Mouse (Mus musculus): ENCODE measurements around the gene Sash1. TPM values are rescaled to one million over a fixed set of nuclear protein-coding genes. Genes with fewer than 3 reads are reported as not detected.
"Not testable (repeated sequence)": the region's sequence is repeated elsewhere in the genome, so short reads cannot be mapped to it uniquely, and the experiment has no call there.

Sash1 gene
- polyA plus RNA-seq, 1 experiment from 2014 or later = 5.7 TPM

- H3K4me1 ChIP-seq = peaks cover 3% of the 10 kb centered on the region; the same call in 1 of the 2 replicates
- no peaks in the 10 kb centered on the region for H3K9me3 ChIP-seq (replicated peaks)
- peaks cover 18% of the 10 kb centered on the region for H3K36me3 ChIP-seq
- H3K4me2 ChIP-seq (replicated peaks) = no peak overlapping the region
- 63% methylated on average over 13 of the region's 13 CpGs for WGBS
- no peak overlapping the region for H3K4me3 ChIP-seq (replicated peaks)
- ATAC-seq (ENCODE audit: insufficient number of reproducible peaks, low FRiP score, low TSS enrichment, low read depth) = no peak
- H3K27me3 ChIP-seq = no peaks in the 10 kb centered on the region
- no peak overlapping the region for H3K9ac ChIP-seq
- no peak overlapping the region for H3K27ac ChIP-seq (replicated peaks)
Observed at GRCm38 (mm10) chr10:8719345-8719744, 166.5 kb downstream of the Sash1 start.

- no peak overlapping the region for H3K4me3 ChIP-seq (replicated peaks)
- no peak for ATAC-seq (ENCODE audit: insufficient number of reproducible peaks, low FRiP score, low TSS enrichment, low read depth)
- no peak overlapping the region for H3K9ac ChIP-seq
- H3K4me2 ChIP-seq (replicated peaks) = no peak overlapping the region
- no peaks in the 10 kb centered on the region for H3K9me3 ChIP-seq (replicated peaks)
- no peaks in the 10 kb centered on the region for H3K27me3 ChIP-seq
- no peak overlapping the region for H3K27ac ChIP-seq (replicated peaks)
- H3K4me1 ChIP-seq = peaks cover 3% of the 10 kb centered on the region; the same call in 1 of the 2 replicates
- WGBS = 62% methylated on average over 7 of the region's 7 CpGs
- H3K36me3 ChIP-seq = peaks cover 17% of the 10 kb centered on the region
Observed at GRCm38 (mm10) chr10:8718831-8719230, 167.0 kb downstream of the Sash1 start.

- Histone ChIP-seq H3K4me1 (peaks cover 3% of the 10 kb centered on the region; the same call in 1 of the 2 replicates), H3K36me3 (peaks cover 6% of the 10 kb centered on the region; the same call in 1 of the 2 replicates), H3K9ac (no peak overlapping the region), H3K9me3 (replicated peaks) (no peaks in the 10 kb centered on the region), H3K27me3 (no peaks in the 10 kb centered on the region), H3K4me3 (replicated peaks) (no peak overlapping the region), H3K27ac (replicated peaks) (no peak overlapping the region), H3K4me2 (replicated peaks) (no peak overlapping the region)
- WGBS = 72% methylated on average over 5 of the region's 5 CpGs
- no peak for ATAC-seq (ENCODE audit: insufficient number of reproducible peaks, low FRiP score, low TSS enrichment, low read depth)
Observed at GRCm38 (mm10) chr10:8717171-8717570, 168.7 kb downstream of the Sash1 start.

GRCm38 (mm10) chr10:8715679-8716284 is 170.1 kb downstream of the Sash1 start:
- peaks cover 3% of the 10 kb centered on the region; the same call in 1 of the 2 replicates for H3K4me1 ChIP-seq
- H3K4me3 ChIP-seq (replicated peaks) = no peak overlapping the region
- no peak for ATAC-seq (ENCODE audit: insufficient number of reproducible peaks, low FRiP score, low TSS enrichment, low read depth)
- no peaks in the 10 kb centered on the region for H3K27me3 ChIP-seq
- H3K36me3 ChIP-seq = 0 out of 2 replicates have a peak, but pooled peaks cover under 1% of the 10 kb centered on the region
- no peak overlapping the region for H3K4me2 ChIP-seq (replicated peaks)
- H3K9ac ChIP-seq = no peak overlapping the region
- H3K9me3 ChIP-seq (replicated peaks) = no peaks in the 10 kb centered on the region
- H3K27ac ChIP-seq (replicated peaks) = no peak overlapping the region
- 16% methylated on average over 12 of the region's 12 CpGs for WGBS

GRCm38 (mm10) chr10:8696636-8697035 is 189.2 kb downstream of the Sash1 start:
- H3K9ac ChIP-seq; H3K4me3 ChIP-seq (replicated peaks); H3K9me3 ChIP-seq (replicated peaks); H3K36me3 ChIP-seq; H3K4me2 ChIP-seq (replicated peaks); ATAC-seq (ENCODE audit: insufficient number of reproducible peaks, low FRiP score, low TSS enrichment, low read depth); H3K27ac ChIP-seq (replicated peaks); H3K27me3 ChIP-seq; H3K4me1 ChIP-seq: not testable (repeated sequence)
- WGBS = 88% methylated on average over 1 of the region's 1 CpGs

GRCm38 (mm10) chr10:8693996-8694500 is 191.8 kb downstream of the Sash1 start:
- H3K9ac ChIP-seq = no peak overlapping the region
- H3K4me1 ChIP-seq = no peaks in the 10 kb centered on the region
- H3K9me3 ChIP-seq (replicated peaks) = no peaks in the 10 kb centered on the region
- no peak overlapping the region for H3K4me3 ChIP-seq (replicated peaks)
- no peaks in the 10 kb centered on the region for H3K27me3 ChIP-seq
- no peaks in the 10 kb centered on the region for H3K36me3 ChIP-seq
- no peak overlapping the region for H3K27ac ChIP-seq (replicated peaks)
- WGBS = 88% methylated on average over 7 of the region's 7 CpGs
- no peak overlapping the region for H3K4me2 ChIP-seq (replicated peaks)
- ATAC-seq (ENCODE audit: insufficient number of reproducible peaks, low FRiP score, low TSS enrichment, low read depth) = no peak

- Histone ChIP-seq H3K4me2 (replicated peaks) (no peak overlapping the region), H3K4me3 (replicated peaks) (no peak overlapping the region), H3K27ac (replicated peaks) (no peak overlapping the region), H3K36me3 (no peaks in the 10 kb centered on the region), H3K4me1 (no peaks in the 10 kb centered on the region), H3K9ac (no peak overlapping the region), H3K9me3 (replicated peaks) (no peaks in the 10 kb centered on the region), H3K27me3 (no peaks in the 10 kb centered on the region)
- 78% methylated on average over 4 of the region's 4 CpGs for WGBS
- no peak for ATAC-seq (ENCODE audit: insufficient number of reproducible peaks, low FRiP score, low TSS enrichment, low read depth)
Observed at GRCm38 (mm10) chr10:8693561-8693960, 192.3 kb downstream of the Sash1 start.

GRCm38 (mm10) chr10:8692531-8692930 is 193.3 kb downstream of the Sash1 start:
- WGBS = 90% methylated on average over 2 of the region's 2 CpGs
- H3K27me3 ChIP-seq = no peaks in the 10 kb centered on the region
- H3K4me3 ChIP-seq (replicated peaks) = no peak overlapping the region
- no peaks in the 10 kb centered on the region for H3K4me1 ChIP-seq
- no peak overlapping the region for H3K9ac ChIP-seq
- H3K9me3 ChIP-seq (replicated peaks) = no peaks in the 10 kb centered on the region
- no peak overlapping the region for H3K4me2 ChIP-seq (replicated peaks)
- no peak for ATAC-seq (ENCODE audit: insufficient number of reproducible peaks, low FRiP score, low TSS enrichment, low read depth)
- no peaks in the 10 kb centered on the region for H3K36me3 ChIP-seq
- no peak overlapping the region for H3K27ac ChIP-seq (replicated peaks)

GRCm38 (mm10) chr10:8686219-8686618 is 199.7 kb downstream of the Sash1 start:
- ATAC-seq (ENCODE audit: insufficient number of reproducible peaks, low FRiP score, low TSS enrichment, low read depth) = no peak
- H3K9ac ChIP-seq = no peak overlapping the region
- H3K4me1 ChIP-seq = no peaks in the 10 kb centered on the region
- H3K9me3 ChIP-seq (replicated peaks) = no peaks in the 10 kb centered on the region
- H3K4me2 ChIP-seq (replicated peaks) = no peak overlapping the region
- no peak overlapping the region for H3K27ac ChIP-seq (replicated peaks)
- no peak overlapping the region for H3K4me3 ChIP-seq (replicated peaks)
- no peaks in the 10 kb centered on the region for H3K36me3 ChIP-seq
- WGBS = 88% methylated on average over 1 of the region's 1 CpGs
- H3K27me3 ChIP-seq = no peaks in the 10 kb centered on the region

- H3K4me1 ChIP-seq = no peaks in the 10 kb centered on the region
- no peaks in the 10 kb centered on the region for H3K36me3 ChIP-seq
- 93% methylated on average over 7 of the region's 7 CpGs for WGBS
- ATAC-seq (ENCODE audit: insufficient number of reproducible peaks, low FRiP score, low TSS enrichment, low read depth) = no peak
- no peaks in the 10 kb centered on the region for H3K27me3 ChIP-seq
- no peak overlapping the region for H3K27ac ChIP-seq (replicated peaks)
- no peak overlapping the region for H3K4me3 ChIP-seq (replicated peaks)
- H3K9ac ChIP-seq = no peak overlapping the region
- H3K9me3 ChIP-seq (replicated peaks) = no peaks in the 10 kb centered on the region
- H3K4me2 ChIP-seq (replicated peaks) = no peak overlapping the region
Observed at GRCm38 (mm10) chr10:8685269-8685668, 200.6 kb downstream of the Sash1 start.

- Histone ChIP-seq H3K9me3 (replicated peaks) (no peaks in the 10 kb centered on the region), H3K27ac (replicated peaks) (no peak overlapping the region), H3K4me3 (replicated peaks) (no peak overlapping the region), H3K4me2 (replicated peaks) (no peak overlapping the region), H3K27me3 (no peaks in the 10 kb centered on the region), H3K4me1 (no peaks in the 10 kb centered on the region), H3K36me3 (no peaks in the 10 kb centered on the region), H3K9ac (no peak overlapping the region)
- no peak for ATAC-seq (ENCODE audit: insufficient number of reproducible peaks, low FRiP score, low TSS enrichment, low read depth)
- WGBS = 15% methylated on average over 4 of the region's 4 CpGs
Observed at GRCm38 (mm10) chr10:8682900-8683299, 203.0 kb downstream of the Sash1 start.

GRCm38 (mm10) chr10:8682341-8682740 is 203.5 kb downstream of the Sash1 start:
- WGBS = 75% methylated on average over 6 of the region's 6 CpGs
- no peak overlapping the region for H3K9ac ChIP-seq
- no peak for ATAC-seq (ENCODE audit: insufficient number of reproducible peaks, low FRiP score, low TSS enrichment, low read depth)
- no peaks in the 10 kb centered on the region for H3K36me3 ChIP-seq
- H3K27ac ChIP-seq (replicated peaks) = no peak overlapping the region
- H3K4me3 ChIP-seq (replicated peaks) = no peak overlapping the region
- H3K27me3 ChIP-seq = no peaks in the 10 kb centered on the region
- H3K4me1 ChIP-seq = no peaks in the 10 kb centered on the region
- H3K9me3 ChIP-seq (replicated peaks) = no peaks in the 10 kb centered on the region
- no peak overlapping the region for H3K4me2 ChIP-seq (replicated peaks)

All from embryonic facial prominence, embryonic 15.5 days (tissue).